Mouse (Mus musculus) left cerebral cortex, adult 2 months (tissue): ENCODE data around the gene Traf1. TPM values are rescaled to one million over a fixed set of nuclear protein-coding genes. Genes with fewer than 3 reads are reported as not detected.

ENCODE experiments used
- DNase-seq, 2 experiments: peaks; one replicate each; pipeline ENCODE4 v3.0.0; 2021 to 2022; ENCODE audit warnings: low spot score in 2 of 2, mixed read lengths in 1 of 2; ENCODE audit errors: extremely low spot score in 1 of 2
- H3K27ac ChIP-seq: fragments of 200-600 bp; 2 replicates; pipeline ENCODE4 v1.8.1; 2022
- H3K4me3 ChIP-seq: fragments of 200-600 bp; 2 replicates; pipeline ENCODE4 v1.8.1; 2022
- CTCF ChIP-seq: fragments of 200-600 bp; IDR thresholded peaks from 2 replicates; pipeline ENCODE4 v1.8.1; 2022; ENCODE audit warnings: antibody characterized with exemption, mild to moderate bottlenecking, moderate library complexity
- intact Hi-C: fragments of 180-260 bp; cut with DNase I; formaldehyde crosslinking; loops from one replicate; pipeline ENCODE4 v1.15.1; 2025
- total RNA-seq, 2 experiments: library from RNA; stranded (reverse); gene quantifications; 2 replicates each; pipeline ENCODE4 v1.2.3; 2021

Gene Traf1
- total RNA-seq, 2 experiments from 2014 or later = 1.3 to 1.6 TPM

GRCm38 (mm10) chr2:34922729-34923128 lies 38.8 kb downstream of the Traf1 start:
- TF ChIP-seq CTCF = no peak
- no peak for DNase-seq
- H3K27ac ChIP-seq = no peak overlapping the region
- H3K4me3 ChIP-seq = no peak overlapping the region
- intact Hi-C loops = no loop called here

- TF ChIP-seq CTCF = no peak
- no peak overlapping the region for H3K27ac ChIP-seq
- DNase-seq = no peak
- no peak overlapping the region for H3K4me3 ChIP-seq
- intact Hi-C loops = no loop called here
These were observed 41.4 kb downstream of the Traf1 start for GRCm38 (mm10) chr2:34920144-34920543.

GRCm38 (mm10) chr2:34915103-34915502 lies 46.5 kb downstream of the Traf1 start:
- H3K27ac ChIP-seq = no peak overlapping the region
- no peak for DNase-seq
- intact Hi-C loops = no loop called here
- TF ChIP-seq CTCF = no peak
- H3K4me3 ChIP-seq = no peak overlapping the region

- no peak for DNase-seq
- no peak for TF ChIP-seq CTCF
- intact Hi-C loops = no loop called here
- Histone ChIP-seq H3K4me3 (no peak overlapping the region), H3K27ac (no peak overlapping the region)
These were observed 46.8 kb downstream of the Traf1 start for GRCm38 (mm10) chr2:34914823-34915082.

- intact Hi-C loops = no loop called here
- no peak for TF ChIP-seq CTCF
- peak overlapping the region; percentile 51 for H3K4me3 ChIP-seq
- no peak overlapping the region for H3K27ac ChIP-seq
- peak; percentile 33 to 47 for DNase-seq
These were observed 47.3 kb downstream of the Traf1 start for GRCm38 (mm10) chr2:34914069-34914822.

GRCm38 (mm10) chr2:34913218-34914068 lies 48.1 kb downstream of the Traf1 start, which contains the start of gene Phf19:
Gene Phf19 (minus strand): TSS chr2:34914026.
- intact Hi-C loops = no loop called here

GRCm38 (mm10) chr2:34912613-34913012 lies 49.0 kb downstream of the Traf1 start:
- Histone ChIP-seq H3K4me3 (no peak overlapping the region), H3K27ac (no peak overlapping the region)
- intact Hi-C loops = no loop called here
- TF ChIP-seq CTCF = no peak
- no peak for DNase-seq

More at GRCm38 (mm10) chr2:34913218-34914068, 48.1 kb downstream of the Traf1 start, which contains the start of gene Phf19:
- Histone ChIP-seq H3K4me3 (peak within 1 kb of the TSS; percentile 51), H3K27ac (no peak within 1 kb of the TSS)
- DNase-seq = peak in 1 of 2 experiments; percentile 19
- no peak; the same call in 1 of the 2 replicates for TF ChIP-seq CTCF

GRCm38 (mm10) chr2:34911871-34912270 lies 49.7 kb downstream of the Traf1 start:
- intact Hi-C loops = no loop called here
- no peak for DNase-seq
- Histone ChIP-seq H3K4me3 (no peak overlapping the region), H3K27ac (no peak overlapping the region)
- no peak for TF ChIP-seq CTCF

- no peak overlapping the region for H3K4me3 ChIP-seq
- H3K27ac ChIP-seq = no peak overlapping the region
- no peak for DNase-seq
- TF ChIP-seq CTCF = no peak
- intact Hi-C loops = no loop called here
These were observed 51.9 kb downstream of the Traf1 start for GRCm38 (mm10) chr2:34909719-34910118.

- DNase-seq = peak in 1 of 2 experiments; percentile 24
- TF ChIP-seq CTCF = peak; percentile 19
- intact Hi-C loops = no loop called here
These were observed 54.5 kb downstream of the Traf1 start for GRCm38 (mm10) chr2:34906861-34907604.

GRCm38 (mm10) chr2:34906426-34906825 lies 55.1 kb downstream of the Traf1 start:
- intact Hi-C loops = no loop called here
- Histone ChIP-seq H3K27ac (no peak overlapping the region), H3K4me3 (no peak overlapping the region)
- no peak for DNase-seq
- no peak for TF ChIP-seq CTCF

More at GRCm38 (mm10) chr2:34906861-34907604, 54.5 kb downstream of the Traf1 start:
- Histone ChIP-seq H3K27ac (no peak overlapping the region), H3K4me3 (no peak overlapping the region)
